Mouse (Mus musculus): ENCODE data around the gene 1700122O11Rik.

1700122O11Rik gene

GRCm38 (mm10) chr17:48038193-48038592 lies at the start of gene 1700122O11Rik:
Gene 1700122O11Rik, minus strand, starts transcription at chr17:48038293.
- DNase-seq = no peak

GRCm38 (mm10) chr17:48080626-48081025 lies 42.5 kb upstream of the 1700122O11Rik start:
- no peak for DNase-seq

GRCm38 (mm10) chr17:48067729-48068128 lies 29.6 kb upstream of the 1700122O11Rik start:
- DNase-seq = no peak

GRCm38 (mm10) chr17:48067083-48067614 lies 29.1 kb upstream of the 1700122O11Rik start:
- DNase-seq = no peak

GRCm38 (mm10) chr17:48065081-48065501 lies 27.0 kb upstream of the 1700122O11Rik start:
- no peak for DNase-seq

GRCm38 (mm10) chr17:48064196-48064843 lies 26.2 kb upstream of the 1700122O11Rik start:
- DNase-seq = no peak

GRCm38 (mm10) chr17:48057382-48057781 lies 19.3 kb upstream of the 1700122O11Rik start:
- DNase-seq = no peak

GRCm38 (mm10) chr17:48055076-48055816 lies 17.2 kb upstream of the 1700122O11Rik start:
- no peak for DNase-seq

GRCm38 (mm10) chr17:48053646-48054045 lies 15.6 kb upstream of the 1700122O11Rik start:
- DNase-seq = no peak

- no peak for DNase-seq
These were observed 14.4 kb upstream of the 1700122O11Rik start for GRCm38 (mm10) chr17:48052338-48053067.

- no peak for DNase-seq
These were observed 13.7 kb upstream of the 1700122O11Rik start for GRCm38 (mm10) chr17:48051638-48052337.

GRCm38 (mm10) chr17:48045631-48046030 lies 7.5 kb upstream of the 1700122O11Rik start:
- peak; percentile 42 to 81 for DNase-seq

GRCm38 (mm10) chr17:48043154-48043880 lies 5.2 kb upstream of the 1700122O11Rik start:
- no peak for DNase-seq

GRCm38 (mm10) chr17:48041351-48042287 lies 3.5 kb upstream of the 1700122O11Rik start:
- peak; percentile 32 to 48 for DNase-seq

- DNase-seq = peak; percentile 42 to 54
These were observed 1.3 kb upstream of the 1700122O11Rik start for GRCm38 (mm10) chr17:48039232-48039866.

- DNase-seq = no peak
These were observed 1.2 kb downstream of the 1700122O11Rik start for GRCm38 (mm10) chr17:48036921-48037320.

GRCm38 (mm10) chr17:48031521-48032430 lies 6.3 kb downstream of the 1700122O11Rik start:
- no peak for DNase-seq

GRCm38 (mm10) chr17:48029241-48029640 lies 8.9 kb downstream of the 1700122O11Rik start:
- DNase-seq = no peak

- DNase-seq = no peak
These were observed 9.8 kb downstream of the 1700122O11Rik start for GRCm38 (mm10) chr17:48028250-48028649.
